Mouse (Mus musculus) kidney, embryonic 16.5 days (tissue): ENCODE measurements around the gene Hspd1. TPM values are rescaled to one million over a fixed set of nuclear protein-coding genes. Genes with fewer than 3 reads are reported as not detected.
"Not testable (repeated sequence)": the region's sequence is repeated elsewhere in the genome, so short reads cannot be mapped to it uniquely, and the experiment has no call there.

Experiments used
- ATAC-seq: fragments of 200-750 bp; cut with Nextera tagmentation; 2 replicates; pipeline ENCODE4 v1.8.0; 2017; ENCODE audit warnings: moderate TSS enrichment; ENCODE audit not compliant: low FRiP score, low TSS enrichment
- H3K27ac ChIP-seq: fragments of 300-500 bp; sonication (generic); 2 replicates; pipeline ENCODE4 v1.5.1; 2014; ENCODE audit warnings: low read length
- H3K27me3 ChIP-seq: fragments of 300-500 bp; sonication (generic); 2 replicates; pipeline ENCODE4 v1.6.1; 2014; ENCODE audit warnings: low read length, control low read depth, mixed read lengths; ENCODE audit not compliant: insufficient read depth
- H3K36me3 ChIP-seq: fragments of 300-500 bp; sonication (generic); 2 replicates; pipeline ENCODE4 v1.6.1; 2014; ENCODE audit warnings: low read length, control low read depth, mixed read lengths; ENCODE audit not compliant: insufficient read depth
- H3K4me1 ChIP-seq: fragments of 300-500 bp; sonication (generic); 2 replicates; pipeline ENCODE4 v1.6.1; 2014; ENCODE audit warnings: low read length, control low read depth, mixed read lengths; ENCODE audit not compliant: insufficient read depth
- H3K4me2 ChIP-seq: fragments of 300-500 bp; sonication (generic); replicated peaks from 2 replicates; pipeline ENCODE4 v1.6.1; 2014; ENCODE audit warnings: low read depth, low read length
- H3K4me3 ChIP-seq: fragments of 300-500 bp; sonication (generic); 2 replicates; pipeline ENCODE4 v1.5.1; 2014; ENCODE audit warnings: mild to moderate bottlenecking, low read length
- H3K9ac ChIP-seq: fragments of 300-500 bp; sonication (generic); replicated peaks from 2 replicates; pipeline ENCODE4 v1.6.1; 2014; ENCODE audit warnings: low read length
- H3K9me3 ChIP-seq: fragments of 300-500 bp; sonication (generic); 2 replicates; pipeline ENCODE4 v1.6.1; 2016; ENCODE audit warnings: low read length, control low read depth
- WGBS: fragments of 180-500 bp; shearing (Covaris S2); extraction: QIAGEN DNeasy Blood & Tissue Kit; methylation state at CpG from one replicate; pipeline ENCODE4 v1.1.7; 2014; 5-methylcytosine and 5-hydroxymethylcytosine counted together
- polyA plus RNA-seq: library from polyadenylated mRNA; unstranded; fragments of >200 nt; fragmentation: Nextera tagmentation; extraction: Ambion mirVana; gene quantifications from 2 replicates; pipeline ENCODE4 v1.2.1, GENCODE M21; 2015

Hspd1 gene
- polyA plus RNA-seq, 1 experiment from 2014 or later: 498 TPM

DNA sequence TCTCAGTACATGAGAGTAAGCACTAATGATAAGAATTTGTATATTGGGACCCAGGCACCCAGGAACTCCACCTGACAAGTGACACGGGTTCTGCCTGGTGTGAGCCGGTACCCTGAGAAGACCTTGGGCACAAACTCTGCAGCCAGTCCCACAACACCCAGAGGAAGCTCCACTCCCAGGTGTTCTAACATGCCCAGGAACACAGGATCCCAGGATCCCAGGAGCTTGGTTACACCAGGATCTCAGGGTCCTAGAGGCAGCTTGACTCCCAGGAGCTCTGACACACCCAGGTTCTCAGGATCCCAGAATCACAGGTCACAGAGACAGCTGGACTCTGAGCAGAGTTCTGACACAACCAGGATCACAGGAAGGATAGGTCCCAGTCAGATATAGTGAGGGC lies 36.1 kb upstream of the Hspd1 start:
- H3K36me3 ChIP-seq, ATAC-seq, H3K27me3 ChIP-seq, H3K4me2 ChIP-seq, H3K4me1 ChIP-seq, H3K9ac ChIP-seq, H3K27ac ChIP-seq, H3K9me3 ChIP-seq, H3K4me3 ChIP-seq: not testable (repeated sequence)
- 97% methylated on average over 2 of the region's 2 CpGs for WGBS

- Histone ChIP-seq H3K4me1 (no peaks in the 10 kb centered on the region), H3K27ac (no peak overlapping the region), H3K27me3 (no peaks in the 10 kb centered on the region), H3K4me3 (no peak overlapping the region), H3K9me3 (peaks cover 4% of the 10 kb centered on the region; the same call in 1 of the 2 replicates), H3K9ac (no peak overlapping the region), H3K4me2 (no peak overlapping the region), H3K36me3 (no peaks in the 10 kb centered on the region)
- no peak for ATAC-seq
- WGBS: 67% methylated on average over 2 of the region's 2 CpGs
Measured at GRCm38 (mm10) chr1:55123561-55123960, 35.5 kb upstream of the Hspd1 start.

- H3K4me1 ChIP-seq: no peaks in the 10 kb centered on the region
- H3K27me3 ChIP-seq: no peaks in the 10 kb centered on the region
- no peaks in the 10 kb centered on the region for H3K36me3 ChIP-seq
- H3K9me3 ChIP-seq: peaks cover 4% of the 10 kb centered on the region; the same call in 1 of the 2 replicates
- H3K27ac ChIP-seq: no peak overlapping the region
- no peak overlapping the region for H3K9ac ChIP-seq
- no peak for ATAC-seq
- H3K4me3 ChIP-seq: no peak overlapping the region
- no peak overlapping the region for H3K4me2 ChIP-seq
- WGBS: 87% methylated on average over 5 of the region's 5 CpGs
Measured at GRCm38 (mm10) chr1:55123046-55123445, 35.0 kb upstream of the Hspd1 start.

DNA sequence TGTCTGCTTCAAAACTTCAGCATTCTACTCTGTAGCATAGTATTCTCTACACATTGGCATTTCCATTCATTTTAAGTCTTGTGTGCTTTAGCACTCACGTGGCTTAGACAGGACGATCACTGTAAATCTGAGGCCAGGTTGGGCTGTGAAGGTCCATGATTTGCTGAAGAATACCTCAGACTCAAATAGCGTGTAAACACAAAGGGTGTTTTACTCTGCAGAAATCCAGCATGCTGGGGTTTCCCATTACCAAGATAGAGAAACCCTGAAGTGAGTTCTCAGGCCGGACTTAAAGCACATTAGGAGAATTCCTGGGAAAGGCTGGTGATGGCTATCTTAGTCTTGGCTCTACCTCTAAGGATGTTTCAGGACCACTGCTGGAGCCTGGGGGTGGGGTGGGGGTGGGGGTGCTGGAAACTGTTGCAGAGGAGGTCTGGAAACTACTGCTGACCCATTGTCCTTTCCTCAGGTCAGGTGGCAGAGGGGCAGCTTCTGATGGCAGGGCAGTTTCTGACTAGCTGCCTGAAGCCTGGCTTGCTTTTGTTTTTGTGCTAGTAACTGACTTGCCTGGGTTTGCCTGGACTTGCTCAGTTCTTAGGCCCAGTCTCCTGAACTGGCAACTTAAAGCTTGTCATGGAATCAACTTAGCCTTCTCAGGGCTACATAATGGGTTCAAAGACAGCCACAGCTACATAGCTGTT lies 21.2 kb upstream of the Hspd1 start:
- Histone ChIP-seq H3K4me1 (no peaks in the 10 kb centered on the region), H3K27ac (no peak overlapping the region), H3K36me3 (no peaks in the 10 kb centered on the region), H3K4me2 (no peak overlapping the region), H3K9me3 (peaks cover 3% of the 10 kb centered on the region; the same call in 1 of the 2 replicates), H3K9ac (no peak overlapping the region), H3K27me3 (no peaks in the 10 kb centered on the region), H3K4me3 (no peak overlapping the region)
- WGBS: 83% methylated on average over 4 of the region's 4 CpGs
- no peak for ATAC-seq

DNA sequence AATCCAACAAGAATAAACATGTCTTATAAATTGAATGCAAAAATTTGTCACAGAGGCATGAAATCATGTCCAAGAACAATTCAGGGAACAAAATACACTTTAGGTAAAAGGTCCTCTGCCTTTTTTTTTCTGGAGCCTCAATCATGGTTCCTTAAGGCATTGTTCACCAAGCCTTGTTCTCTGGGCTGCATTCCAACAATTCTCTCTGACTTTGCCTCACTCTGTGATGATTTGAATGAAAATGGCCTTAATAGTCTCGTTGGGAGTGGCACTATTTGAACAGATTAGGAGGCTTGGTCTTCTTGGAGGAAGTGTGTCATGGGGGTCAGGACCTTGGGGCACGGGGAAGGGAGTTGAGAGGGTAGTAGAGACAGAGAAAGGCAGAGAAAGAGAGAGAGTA lies 20.4 kb upstream of the Hspd1 start:
- Histone ChIP-seq H3K9ac (no peak overlapping the region), H3K4me2 (no peak overlapping the region), H3K9me3 (peaks cover 3% of the 10 kb centered on the region; the same call in 1 of the 2 replicates), H3K4me3 (no peak overlapping the region), H3K4me1 (no peaks in the 10 kb centered on the region), H3K27ac (no peak overlapping the region), H3K36me3 (no peaks in the 10 kb centered on the region), H3K27me3 (no peaks in the 10 kb centered on the region)
- ATAC-seq: no peak
- 56% methylated on average over 2 of the region's 2 CpGs for WGBS

GRCm38 (mm10) chr1:55107644-55108043 lies 19.6 kb upstream of the Hspd1 start:
- H3K27ac ChIP-seq: no peak overlapping the region
- H3K4me3 ChIP-seq: no peak overlapping the region
- H3K4me2 ChIP-seq: no peak overlapping the region
- no peaks in the 10 kb centered on the region for H3K36me3 ChIP-seq
- WGBS: 79% methylated on average over 1 of the region's 1 CpGs
- ATAC-seq: no peak
- no peaks in the 10 kb centered on the region for H3K27me3 ChIP-seq
- H3K4me1 ChIP-seq: no peaks in the 10 kb centered on the region
- peaks cover 3% of the 10 kb centered on the region; the same call in 1 of the 2 replicates for H3K9me3 ChIP-seq
- no peak overlapping the region for H3K9ac ChIP-seq

GRCm38 (mm10) chr1:55106919-55107585 lies 19.0 kb upstream of the Hspd1 start:
- Histone ChIP-seq H3K4me1 (no peaks in the 10 kb centered on the region), H3K4me2 (no peak overlapping the region), H3K9me3 (peaks cover 3% of the 10 kb centered on the region; the same call in 1 of the 2 replicates), H3K27ac (no peak overlapping the region), H3K36me3 (no peaks in the 10 kb centered on the region), H3K27me3 (no peaks in the 10 kb centered on the region), H3K4me3 (no peak overlapping the region), H3K9ac (no peak overlapping the region)
- 86% methylated on average over 9 of the region's 9 CpGs for WGBS
- ATAC-seq: no peak

- Histone ChIP-seq H3K4me3 (no peak overlapping the region), H3K36me3 (peaks cover 8% of the 10 kb centered on the region), H3K9ac (no peak overlapping the region), H3K9me3 (no peaks in the 10 kb centered on the region), H3K27ac (no peak overlapping the region), H3K4me2 (no peak overlapping the region), H3K4me1 (peaks cover 12% of the 10 kb centered on the region), H3K27me3 (no peaks in the 10 kb centered on the region)
- WGBS: 77% methylated on average over 1 of the region's 1 CpGs
- no peak for ATAC-seq
Measured at GRCm38 (mm10) chr1:55092469-55092868, 4.4 kb upstream of the Hspd1 start.

- no peaks in the 10 kb centered on the region for H3K27me3 ChIP-seq
- no peak overlapping the region for H3K27ac ChIP-seq
- H3K4me1 ChIP-seq: peaks cover 12% of the 10 kb centered on the region
- H3K36me3 ChIP-seq: peaks cover 8% of the 10 kb centered on the region
- H3K4me2 ChIP-seq: no peak overlapping the region
- ATAC-seq: no peak
- WGBS: 78% methylated on average over 2 of the region's 2 CpGs
- no peak overlapping the region for H3K4me3 ChIP-seq
- H3K9ac ChIP-seq: no peak overlapping the region
- H3K9me3 ChIP-seq: no peaks in the 10 kb centered on the region
Measured at GRCm38 (mm10) chr1:55092056-55092455, 4.0 kb upstream of the Hspd1 start.

DNA sequence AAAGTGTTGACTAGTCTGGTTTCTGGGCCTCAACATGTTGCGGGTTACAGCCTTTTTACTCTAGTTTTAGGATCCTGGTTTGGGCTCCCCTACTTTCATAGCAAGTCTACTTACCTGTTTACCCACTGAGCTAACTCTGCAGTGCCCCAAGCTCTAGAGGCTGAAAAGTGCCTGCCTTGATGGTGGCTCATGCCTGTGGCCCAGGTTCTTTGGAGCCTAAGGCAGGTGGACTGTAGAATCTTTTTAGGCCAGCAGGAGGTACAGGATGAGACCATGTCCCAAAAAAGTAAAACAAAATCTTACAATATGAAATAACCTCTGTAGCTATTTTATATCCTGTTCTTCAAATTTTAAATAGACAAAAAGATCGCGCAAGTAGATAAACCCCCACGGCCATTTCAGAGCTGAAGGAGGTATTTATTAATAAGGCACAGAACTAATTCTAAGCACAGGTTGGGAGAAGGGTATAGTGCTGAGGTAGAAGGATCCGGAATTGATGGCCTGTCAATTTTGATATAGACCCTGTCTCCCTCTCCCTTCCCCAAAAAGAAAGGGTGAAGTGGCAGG lies 1.5 kb upstream of the Hspd1 start:
- H3K9me3 ChIP-seq: no peaks in the 10 kb centered on the region
- 82% methylated on average over 5 of the region's 5 CpGs for WGBS
- no peak for ATAC-seq
- peaks cover 25% of the 10 kb centered on the region for H3K4me1 ChIP-seq
- H3K4me2 ChIP-seq: peak overlapping the region; percentile 81
- peak overlapping the region; percentile 97 for H3K4me3 ChIP-seq
- H3K27ac ChIP-seq: peak overlapping the region; percentile 38; the same call in 1 of the 2 replicates
- H3K36me3 ChIP-seq: peaks cover 18% of the 10 kb centered on the region
- no peaks in the 10 kb centered on the region for H3K27me3 ChIP-seq
- peak overlapping the region; percentile 98 for H3K9ac ChIP-seq
